Mouse (Mus musculus) left cerebral cortex, adult 2 months (tissue): Measurements from ENCODE around the gene Camp. TPM values are rescaled to one million over a fixed set of nuclear protein-coding genes. Genes with fewer than 3 reads are reported as not detected.
A peak's percentile ranks its signal among the peaks of the same experiment; 100 is the strongest.

ENCODE experiments used
- DNase-seq, 2 experiments: peaks; one replicate each; pipeline ENCODE4 v3.0.0; 2021 to 2022; ENCODE audit warnings: low spot score in 2 of 2, mixed read lengths in 1 of 2; ENCODE audit errors: extremely low spot score in 1 of 2
- H3K27ac ChIP-seq: fragments of 200-600 bp; 2 replicates; pipeline ENCODE4 v1.8.1; 2022
- H3K4me3 ChIP-seq: fragments of 200-600 bp; 2 replicates; pipeline ENCODE4 v1.8.1; 2022
- CTCF ChIP-seq: fragments of 200-600 bp; IDR thresholded peaks from 2 replicates; pipeline ENCODE4 v1.8.1; 2022; ENCODE audit warnings: antibody characterized with exemption, mild to moderate bottlenecking, moderate library complexity
- intact Hi-C: fragments of 180-260 bp; cut with DNase I; formaldehyde crosslinking; loops from one replicate; pipeline ENCODE4 v1.15.1; 2025
- total RNA-seq, 2 experiments: library from RNA; stranded (reverse); gene quantifications; 2 replicates each; pipeline ENCODE4 v1.2.3; 2021

Camp gene
- total RNA-seq, 2 experiments from 2014 or later = not detected

GRCm38 (mm10) chr9:109876756-109877155 lies 27.3 kb upstream of the Camp start:
- TF ChIP-seq CTCF = no peak
- no peak overlapping the region for H3K27ac ChIP-seq
- no peak for DNase-seq
- H3K4me3 ChIP-seq = peak overlapping the region; percentile 72
- intact Hi-C loops = no loop called here

- intact Hi-C loops = no loop called here
- peak overlapping the region; percentile 72 for H3K4me3 ChIP-seq
- DNase-seq = peak; percentile 50 to 56
- H3K27ac ChIP-seq = peak overlapping the region; percentile 70; the same call in 1 of the 2 replicates
- no peak for TF ChIP-seq CTCF
These were observed 26.5 kb upstream of the Camp start for GRCm38 (mm10) chr9:109875695-109876601.

DNA sequence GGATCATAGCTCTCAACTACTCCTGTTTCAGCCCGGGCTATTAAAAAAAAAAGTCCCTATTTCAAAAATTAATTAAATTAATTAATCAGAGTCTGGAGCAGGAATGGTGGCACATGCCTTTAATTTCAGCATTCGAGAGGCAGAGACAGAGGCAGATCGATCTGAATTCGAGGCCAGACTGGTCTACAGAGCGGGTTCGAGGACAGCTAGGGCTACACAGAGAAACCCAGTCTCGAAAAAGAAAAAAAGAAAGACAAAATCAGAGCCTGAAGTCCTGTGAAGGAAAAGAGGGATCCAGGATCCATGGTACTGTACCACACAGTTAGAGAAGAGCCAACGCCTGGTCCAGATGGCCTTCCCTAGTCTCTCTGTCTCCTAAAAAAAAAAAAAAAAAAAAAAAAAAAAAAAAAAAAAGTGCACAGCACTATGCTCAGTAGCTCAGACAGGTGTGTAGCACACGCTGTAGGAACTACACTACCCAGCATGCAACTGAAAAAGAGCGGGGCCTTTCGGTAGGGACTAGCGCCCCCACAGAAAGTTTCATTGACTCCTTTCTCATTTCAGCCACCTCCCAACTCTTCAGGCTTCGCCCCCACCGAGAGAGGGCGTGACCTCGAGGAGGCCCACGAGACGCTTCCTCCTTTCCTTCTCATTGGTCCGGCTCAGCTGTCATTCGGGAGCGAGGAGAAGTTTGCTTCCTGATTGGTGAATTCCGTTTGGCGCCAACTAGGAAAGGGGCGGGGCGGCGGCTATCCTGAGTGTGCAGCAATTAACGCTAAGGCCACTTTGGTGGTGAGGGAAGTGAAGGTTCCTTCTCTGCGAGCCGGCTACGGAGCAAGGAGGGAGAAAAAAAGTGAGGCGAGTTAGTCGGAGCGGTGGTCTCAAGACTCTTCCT lies 25.6 kb upstream of the Camp start, which contains the start of gene Cdc25a:
Gene Cdc25a, plus strand, starts transcription at position 783 of the 895 bp plus-strand sequence.
- peak; percentile 93 to 94 for DNase-seq
- peak; percentile 48 for TF ChIP-seq CTCF
- Histone ChIP-seq H3K4me3 (peak within 1 kb of the TSS; percentile 72), H3K27ac (peak within 1 kb of the TSS; percentile 70; the same call in 1 of the 2 replicates)
- intact Hi-C loops = no loop called here

DNA sequence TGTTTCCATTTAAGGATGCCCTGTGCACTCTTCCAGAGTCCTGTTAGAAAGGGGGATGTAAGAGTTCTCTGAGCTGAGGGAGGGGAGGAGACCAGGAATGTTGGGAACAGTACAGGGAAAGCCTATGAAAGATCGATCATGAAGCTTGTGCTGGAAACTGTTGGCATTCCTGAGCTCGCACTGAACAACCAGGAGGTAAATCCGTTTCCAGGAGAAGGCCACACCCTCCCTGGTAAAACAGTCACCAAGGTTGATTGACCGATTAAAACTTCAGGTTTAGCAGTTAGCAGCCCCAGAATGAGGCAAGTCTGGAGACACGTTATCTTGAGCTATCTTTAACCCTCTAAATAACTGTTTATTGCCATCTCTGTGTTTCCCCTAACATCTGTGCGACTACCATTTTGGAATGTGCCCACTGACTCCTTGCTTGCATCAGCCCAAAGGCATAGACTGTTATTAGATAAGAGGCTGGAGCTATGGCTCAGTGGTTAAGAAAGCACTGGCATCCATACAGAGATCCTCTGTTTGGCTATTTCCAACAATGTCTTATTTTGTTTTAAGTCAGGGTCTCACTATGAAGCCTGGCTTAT lies 21.7 kb upstream of the Camp start:
- H3K4me3 ChIP-seq = no peak overlapping the region
- intact Hi-C loops = no loop called here
- DNase-seq = no peak
- H3K27ac ChIP-seq = no peak overlapping the region
- no peak for TF ChIP-seq CTCF

DNA sequence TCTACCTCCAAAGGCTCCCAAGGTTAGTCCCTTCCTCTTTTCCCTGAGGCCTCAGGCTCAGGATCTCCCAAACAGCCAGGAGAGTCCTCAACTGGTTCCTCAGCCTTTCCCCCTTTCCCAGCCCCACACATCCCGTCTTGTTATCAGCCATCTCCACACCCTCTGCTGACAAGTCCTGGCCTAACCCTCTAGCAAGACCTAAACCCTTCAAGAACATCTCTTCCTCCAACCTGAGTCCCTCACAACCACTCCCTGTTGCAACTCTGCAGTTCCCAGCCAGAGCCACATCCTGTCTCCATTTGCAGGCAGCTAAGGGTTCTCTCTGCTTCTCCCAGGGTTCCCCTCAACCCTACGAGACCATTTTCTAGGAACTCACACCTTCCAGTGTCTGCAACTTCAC lies 16.8 kb upstream of the Camp start:
- intact Hi-C loops = loop anchor here (10.0 kb wide), 2 partner anchors 741 to 871 kb away; partner anchors contain the start of gene Pfkfb4

DNA sequence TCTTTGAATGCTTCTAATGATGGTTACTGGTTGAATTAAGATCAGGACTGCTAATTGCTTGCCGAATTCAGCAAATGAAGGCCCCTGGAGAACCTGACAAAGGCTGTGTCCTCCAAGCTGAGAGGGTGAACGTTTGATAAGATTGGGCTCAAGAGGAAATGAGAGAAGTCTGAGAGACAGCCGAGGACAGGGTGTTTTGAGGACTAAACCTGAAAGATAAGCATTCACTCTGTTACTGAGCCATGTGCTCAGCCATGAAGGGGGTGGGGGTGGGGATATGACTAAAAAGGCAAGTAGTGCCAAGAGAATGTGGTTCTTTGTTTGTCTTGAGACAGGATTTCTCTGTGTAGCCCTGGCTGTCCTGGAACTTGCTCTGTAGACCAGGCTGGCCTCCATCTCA lies 13.7 kb upstream of the Camp start:
- H3K27ac ChIP-seq = no peak overlapping the region
- intact Hi-C loops = loop anchor here (10.0 kb wide), 2 partner anchors 738 to 868 kb away; partner anchors contain the start of gene Pfkfb4
- H3K4me3 ChIP-seq = no peak overlapping the region
- TF ChIP-seq CTCF = no peak
- no peak for DNase-seq

More for the DNA sequence above, 16.8 kb upstream of the Camp start:
- no peak for TF ChIP-seq CTCF
- Histone ChIP-seq H3K4me3 (no peak overlapping the region), H3K27ac (no peak overlapping the region)
- DNase-seq = no peak

DNA sequence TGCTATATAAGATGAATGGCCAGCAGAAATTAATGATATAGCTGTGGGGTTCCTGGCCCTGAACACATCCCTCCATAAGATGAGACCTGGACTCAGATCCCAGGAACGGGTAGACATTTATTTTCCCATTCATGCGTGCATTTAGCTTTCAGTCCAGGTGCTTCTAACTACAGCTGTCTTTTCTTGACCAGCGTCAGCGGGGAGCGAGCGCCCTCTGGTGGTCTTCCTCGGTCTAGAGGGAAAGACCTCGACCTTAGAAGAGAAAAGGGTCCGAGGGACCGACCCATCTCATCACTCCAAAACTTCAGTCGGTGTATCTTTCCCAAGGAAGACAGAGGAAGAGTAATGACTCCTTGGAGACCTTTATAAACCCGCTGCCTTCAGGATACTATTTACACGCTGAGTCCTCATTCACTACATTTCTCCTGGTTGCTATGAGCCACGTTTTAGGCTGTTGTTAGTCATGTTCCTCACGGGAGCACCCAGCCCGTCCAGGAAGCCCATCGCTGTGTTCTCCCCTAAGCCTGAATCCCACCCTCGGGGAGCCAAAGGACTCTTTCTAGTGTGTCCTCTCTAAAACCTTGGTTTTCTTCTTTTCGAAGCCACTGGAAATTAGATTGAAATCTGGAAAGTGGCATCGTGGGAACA lies 13.1 kb upstream of the Camp start:
- intact Hi-C loops = loop anchor here (10.0 kb wide), 2 partner anchors 738 to 868 kb away; partner anchors contain the start of gene Pfkfb4
- peak; percentile 96 for TF ChIP-seq CTCF
- DNase-seq = peak; percentile 71 to 81
- Histone ChIP-seq H3K4me3 (no peak overlapping the region), H3K27ac (no peak overlapping the region)

DNA sequence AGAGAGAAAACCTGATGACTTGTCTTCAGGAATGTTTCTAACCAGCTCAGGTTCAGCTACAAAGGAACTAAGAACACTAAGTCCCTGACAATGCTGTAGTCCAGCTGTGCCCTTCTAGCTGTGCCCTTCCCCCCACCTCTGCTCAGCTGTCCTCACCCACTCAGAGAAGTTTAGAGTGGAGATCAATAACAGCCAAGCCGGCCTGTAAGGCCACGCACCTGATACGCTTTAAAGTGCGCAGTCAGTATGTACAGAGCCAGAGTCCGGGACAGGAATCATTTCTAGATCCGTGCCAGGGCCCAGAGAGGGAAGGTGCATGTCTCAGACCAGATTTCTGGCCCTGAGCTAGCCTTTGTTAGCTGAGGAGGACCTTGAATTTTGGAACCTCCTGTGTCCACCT lies 6.5 kb upstream of the Camp start:
- no peak for TF ChIP-seq CTCF
- Histone ChIP-seq H3K4me3 (no peak overlapping the region), H3K27ac (no peak overlapping the region)
- no peak for DNase-seq
- intact Hi-C loops = no loop called here

GRCm38 (mm10) chr9:109854341-109854740 lies 4.9 kb upstream of the Camp start:
- Histone ChIP-seq H3K27ac (no peak overlapping the region), H3K4me3 (no peak overlapping the region)
- intact Hi-C loops = no loop called here
- TF ChIP-seq CTCF = no peak
- DNase-seq = no peak

- TF ChIP-seq CTCF = no peak
- H3K4me3 ChIP-seq = no peak overlapping the region
- H3K27ac ChIP-seq = no peak overlapping the region
- DNase-seq = no peak
- intact Hi-C loops = no loop called here
These were observed 682 bp upstream of the Camp start for GRCm38 (mm10) chr9:109850099-109850498.

DNA sequence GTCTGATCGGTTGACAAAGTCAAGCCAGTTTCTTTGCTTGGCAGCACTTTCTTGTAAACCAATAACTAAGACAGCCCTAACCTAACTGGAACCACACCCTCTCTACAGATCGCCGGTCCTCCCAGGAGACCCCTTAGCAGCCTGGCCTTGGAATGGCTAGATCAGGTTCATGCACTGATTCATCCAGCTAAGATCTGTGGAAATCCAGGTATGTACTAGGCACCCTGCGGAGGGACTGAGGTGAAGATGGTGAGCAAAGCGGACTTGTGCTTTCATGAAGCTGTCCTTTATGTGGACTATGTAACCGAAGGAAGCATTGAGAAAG lies 16.4 kb downstream of the Camp start:
- intact Hi-C loops = loop anchor here (5.0 to 10.0 kb wide), 3 partner anchors 708 to 831 kb away; no protein-coding TSS in a partner anchor
- no peak for TF ChIP-seq CTCF
- Histone ChIP-seq H3K27ac (peak overlapping the region; percentile 93), H3K4me3 (peak overlapping the region; percentile 64)
- DNase-seq = no peak
